Comparison of ENCODE assay signal across 8 mouse cellular contexts in the genomic region with DNA sequence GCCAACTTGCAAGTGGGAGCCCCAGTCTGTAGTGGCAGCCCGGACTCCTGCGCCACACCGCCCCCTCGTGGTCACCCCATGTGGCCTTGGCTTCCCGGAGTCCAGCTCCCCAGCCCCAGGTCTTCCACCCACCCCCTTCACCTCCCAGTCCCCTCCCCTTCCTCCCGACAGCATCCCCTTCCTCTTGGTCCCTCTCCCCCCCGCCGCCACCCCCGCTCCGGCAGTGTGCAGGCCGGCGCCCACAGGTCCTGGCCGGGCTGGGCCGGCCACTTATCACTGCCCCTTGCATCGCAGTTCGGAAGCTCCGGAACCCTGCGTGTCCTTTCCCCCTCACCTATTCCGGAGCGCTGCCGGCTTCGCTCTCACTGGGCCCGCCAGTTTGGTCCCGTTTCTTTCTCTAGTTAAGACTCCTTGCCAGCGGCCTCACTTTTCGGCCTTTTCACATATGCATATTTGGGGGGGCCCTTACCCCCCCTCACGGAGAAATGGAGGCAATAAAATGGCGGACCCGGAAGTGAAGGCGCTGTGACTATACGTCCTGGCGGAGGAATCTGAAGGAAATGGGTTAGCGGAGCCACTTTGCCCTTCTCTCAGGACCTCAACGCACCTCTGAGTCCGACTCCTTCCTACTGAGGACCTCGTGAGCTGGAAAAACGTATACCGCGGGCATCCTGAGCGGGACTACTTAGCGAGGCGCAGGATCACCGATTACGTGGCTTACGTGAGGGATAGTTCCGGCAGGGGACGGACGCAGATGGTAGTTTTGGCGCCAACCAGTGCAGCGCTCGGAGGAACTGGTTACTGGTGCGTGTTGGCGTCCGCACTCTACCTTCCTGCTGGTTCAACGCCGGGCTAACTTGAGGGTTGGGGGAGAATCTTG. TPM values are rescaled to one million over a fixed set of nuclear protein-coding genes. Genes with fewer than 3 reads are reported as not detected.
DNase-seq lines count a peak whose midpoint lies in the region; ATAC-seq and TF ChIP-seq lines count a peak whose summit lies in the region.

Gabpb2 (minus strand) TSS at position 662 of the 880 bp plus-strand sequence.

- H3K9me3 ChIP-seq in ES-E14 (ENCODE audit: control insufficient read depth, insufficient read depth, low read depth, low read length), result no peaks in the 10 kb centered on the region
- no peaks in the 10 kb centered on the region for H3K9me3 ChIP-seq in forebrain, postnatal 0 days (ENCODE audit: low read length)
- no peaks in the 10 kb centered on the region for H3K9me3 ChIP-seq in lung, embryonic 15.5 days

- peak within 1 kb of the TSS; percentile 84 to 99 for H3K4me3 ChIP-seq in ES-E14 (ENCODE audit: insufficient read depth in 1 of 2, low read depth in 1 of 2, low read length in 2 of 2, poor library complexity in 1 of 2, severe bottlenecking in 1 of 2)
- H3K4me3 ChIP-seq in forebrain, postnatal 0 days (ENCODE audit: low read depth, low read length), result peak within 1 kb of the TSS; percentile 73
- peak within 1 kb of the TSS; percentile 63 for H3K4me3 ChIP-seq in lung, embryonic 15.5 days

- peak within 1 kb of the TSS; percentile 100 for H3K9ac ChIP-seq in ES-E14 (ENCODE audit: insufficient read depth, low read depth, low read length, poor library complexity, severe bottlenecking)
- peak within 1 kb of the TSS; percentile 83 for H3K9ac ChIP-seq in forebrain, postnatal 0 days
- H3K9ac ChIP-seq in lung, embryonic 15.5 days, result peak within 1 kb of the TSS; percentile 73

- no peaks in the 10 kb centered on the region; a peak in 1 of 4 replicates for H3K4me1 ChIP-seq in ES-E14 (ENCODE audit: control insufficient read depth in 2 of 2, insufficient read depth in 2 of 2, low read length in 2 of 2, poor library complexity in 1 of 2)
- H3K4me1 ChIP-seq in forebrain, postnatal 0 days (ENCODE audit: insufficient read depth), result peaks cover 6% of the 10 kb centered on the region; the same call in 1 of the 2 replicates
- H3K4me1 ChIP-seq in lung, embryonic 15.5 days, result peaks cover 16% of the 10 kb centered on the region

- under 1% methylated on average over 56 of the region's 56 CpGs for WGBS in forebrain, postnatal 0 days
- under 1% methylated on average over 56 of the region's 56 CpGs for WGBS in lung, embryonic 15.5 days

- peak; percentile 91 for DNase-seq in ES-E14 (ENCODE audit: low read depth, low spot score)
- DNase-seq in cerebellum, adult 11-12 months, result peak; percentile 90
- peak; percentile 93 for DNase-seq in forebrain, postnatal 0 days
- peak; percentile 99 for DNase-seq in heart, postnatal 4 days
- peak; percentile 81 to 89 for DNase-seq in layer of hippocampus, adult 8-10 months (ENCODE audit: low spot score in 2 of 2)
- DNase-seq in ovary, adult 18-20 months (ENCODE audit: low spot score), result peak; percentile 91
- peak; percentile 92 for DNase-seq in thymus, postnatal 0 days (ENCODE audit: low spot score)

- peaks cover 21% of the 10 kb centered on the region for H3K36me3 ChIP-seq in ES-E14 (ENCODE audit: control insufficient read depth, insufficient read depth, low read length, poor library complexity, severe bottlenecking)
- H3K36me3 ChIP-seq in forebrain, postnatal 0 days (ENCODE audit: insufficient read depth), result peaks cover 35% of the 10 kb centered on the region
- peaks cover 30% of the 10 kb centered on the region for H3K36me3 ChIP-seq in lung, embryonic 15.5 days

- in situ Hi-C loops in ES-E14 (cut with MboI; ENCODE audit: low sequenced_read_pairs in 2 of 2, unreplicated experiment in 2 of 2), result no loop called here

- H3K27ac ChIP-seq in ES-E14 (ENCODE audit: insufficient read depth, low read depth, low read length, poor library complexity, severe bottlenecking), result peak within 1 kb of the TSS; percentile 99
- peak within 1 kb of the TSS; percentile 96 for H3K27ac ChIP-seq in forebrain, postnatal 0 days (ENCODE audit: low read depth, low read length)
- H3K27ac ChIP-seq in lung, embryonic 15.5 days, result peak within 1 kb of the TSS; percentile 98

- peak; percentile 84 for ATAC-seq in forebrain, postnatal 0 days
- peak; percentile 94 for ATAC-seq in lung, embryonic 15.5 days (ENCODE audit: borderline replicate concordance, extremely low read depth, low FRiP score, low TSS enrichment)

- H3K4me2 ChIP-seq in forebrain, postnatal 0 days (ENCODE audit: low read depth), result peak within 1 kb of the TSS; percentile 74
- peak within 1 kb of the TSS; percentile 63 for H3K4me2 ChIP-seq in lung, embryonic 15.5 days

- H3K27me3 ChIP-seq in forebrain, postnatal 0 days (ENCODE audit: insufficient read depth, low read length), result no peaks in the 10 kb centered on the region
- H3K27me3 ChIP-seq in lung, embryonic 15.5 days, result no peaks in the 10 kb centered on the region

- peak; percentile 77 for TF ChIP-seq CTCF in forebrain, postnatal 0 days (IDR thresholded peaks at IDR 0.05; ENCODE audit: low read depth)

TF ChIP-seq in ES-E14, 5 proteins besides CTCF, POLR2A, EP300 and RAD21:
- TF ChIP-seq HCFC1 (IDR thresholded peaks at IDR 0.05; ENCODE audit: borderline replicate concordance, insufficient read depth, low read length), result peak; percentile 79
- TF ChIP-seq ZNF384 (IDR thresholded peaks at IDR 0.05; ENCODE audit: low read depth, low read length), result 0 out of 2 replicates have a peak, but pooled peaks have one; percentile 32
- TF ChIP-seq CHD2 (IDR thresholded peaks at IDR 0.05; ENCODE audit: low read depth, low read length), result peak; percentile 88
- TF ChIP-seq MAFK (IDR thresholded peaks at IDR 0.05; ENCODE audit: insufficient read depth, low read depth, low read length), result no peak
- TF ChIP-seq ZC3H11A (IDR thresholded peaks at IDR 0.05; ENCODE audit: borderline replicate concordance, low read depth, low read length), result no peak
TF ChIP-seq in ES-E14: peak in this region for 3.

RNA-seq across cellular contexts. Expression of gene Gabpb2, which starts in this region (rescaled TPM):
- 28.7 and 30.7 TPM in 2 replicates for total RNA-seq in ES-E14 (2012; rRNA removed)
- total RNA-seq in forebrain, postnatal 0 days (2014; rRNA removed), result 6.1 and 9.9 TPM in 2 replicates
- 0.54 and 1.5 TPM in 2 replicates for polyA plus RNA-seq in forebrain, postnatal 0 days (2015; fragmentation: Nextera tagmentation; extraction: Ambion mirVana)
- total RNA-seq in heart, postnatal 4 days (2021), result 10 to 100 TPM; 16.1 to 16.2 TPM
- 10 to 100 TPM; 15.7 to 18.0 (median 17.5) TPM for total RNA-seq in layer of hippocampus, adult 8-10 months (2022)
- 9.9 and 11.2 TPM in 2 replicates for polyA plus RNA-seq in lung, embryonic 15.5 days (2015; fragmentation: Nextera tagmentation; extraction: Ambion mirVana)
- 9.3 and 13.8 TPM in 2 replicates for polyA plus RNA-seq in thymus, postnatal 0 days (2015; fragmentation: Nextera tagmentation; extraction: Ambion mirVana)

Comparison
In these comparisons a context has a peak if more than half of its experiments do, and no peak if none do; other contexts are left out.
1. Peak in every context shown above with its lines: DNase-seq, ATAC-seq, H3K4me3 ChIP-seq and H3K27ac ChIP-seq.